ENCODE assay signal across 34 mouse cellular contexts in genomic region chr2:50264059-50264458, GRCm38 (mm10).
"Had no signal": no experiment of that assay in that cellular context is flagged by ENCODE, and none has a peak within 500 bp of the region (broad histone marks: within the 10 kb centered on the region; RNA-seq: fewer than 3 reads in every experiment).

No protein-coding gene starts in this region.

- ATAC-seq: hindbrain, embryonic 16.5 days; hindbrain, postnatal 0 days; inflammation-experienced regulatory T-cells, adult 6 months; intestine, embryonic 15.5 days; intestine, embryonic 16.5 days; intestine, postnatal 0 days had no signal

- H3K27me3 ChIP-seq: heart, embryonic 13.5 days; heart, embryonic 15.5 days; hindbrain, embryonic 12.5 days; hindbrain, embryonic 13.5 days; hindbrain, embryonic 15.5 days; intestine, embryonic 15.5 days; kidney, embryonic 15.5 days had no signal

- DNase-seq: heart, postnatal 10 days; heart, postnatal 14 days; heart, postnatal 36 days; heart, postnatal 4 days; kidney, adult 11 months; kidney, adult 18-20 months; kidney, adult 2 months; kidney, adult 8-10 months; kidney, adult 9 months; kidney, postnatal 10 days; kidney, postnatal 14 days; kidney, postnatal 25 days; kidney, postnatal 36 days; kidney, postnatal 4 days; layer of hippocampus, adult 9-11 months; layer of hippocampus, postnatal 36 days had no signal

- H3K4me1 ChIP-seq: heart, embryonic 10.5 days; heart, embryonic 13.5 days; heart, embryonic 15.5 days; hindbrain, embryonic 10.5 days; hindbrain, embryonic 12.5 days; hindbrain, embryonic 13.5 days; hindbrain, embryonic 15.5 days; intestine, embryonic 15.5 days had no signal

- H3K9me3 ChIP-seq: heart, embryonic 10.5 days; heart, embryonic 13.5 days; heart, embryonic 15.5 days; hindbrain, embryonic 10.5 days; hindbrain, embryonic 12.5 days; hindbrain, embryonic 13.5 days; hindbrain, embryonic 15.5 days; intestine, embryonic 15.5 days; kidney, embryonic 15.5 days had no signal

- H3K4me2 ChIP-seq: heart, embryonic 11.5 days; heart, embryonic 13.5 days; heart, embryonic 15.5 days; hindbrain, embryonic 12.5 days; hindbrain, embryonic 13.5 days; hindbrain, embryonic 14.5 days; hindbrain, embryonic 15.5 days; intestine, embryonic 15.5 days; kidney, embryonic 15.5 days had no signal

- H3K4me3 ChIP-seq: heart, embryonic 10.5 days; heart, embryonic 13.5 days; heart, embryonic 15.5 days; hindbrain, embryonic 10.5 days; hindbrain, embryonic 12.5 days; hindbrain, embryonic 13.5 days; hindbrain, embryonic 15.5 days; intestine, embryonic 15.5 days; kidney, embryonic 15.5 days; layer of hippocampus, adult 2 months had no signal

- H3K36me3 ChIP-seq: heart, embryonic 10.5 days; heart, embryonic 13.5 days; heart, embryonic 15.5 days; hindbrain, embryonic 10.5 days; hindbrain, embryonic 12.5 days; hindbrain, embryonic 13.5 days; hindbrain, embryonic 15.5 days; intestine, embryonic 15.5 days; kidney, embryonic 15.5 days had no signal

- H3K9ac ChIP-seq: heart, embryonic 13.5 days; heart, embryonic 15.5 days; hindbrain, embryonic 12.5 days; hindbrain, embryonic 13.5 days; hindbrain, embryonic 14.5 days; hindbrain, embryonic 15.5 days; intestine, embryonic 15.5 days; kidney, embryonic 15.5 days had no signal

- H3K27ac ChIP-seq: heart, embryonic 10.5 days; heart, embryonic 13.5 days; heart, embryonic 15.5 days; hindbrain, embryonic 10.5 days; hindbrain, embryonic 12.5 days; hindbrain, embryonic 13.5 days; hindbrain, embryonic 14.5 days; hindbrain, embryonic 15.5 days; hindbrain, postnatal 0 days; intestine, embryonic 15.5 days; kidney, embryonic 15.5 days; kidney, postnatal 0 days; layer of hippocampus, adult 2 months had no signal
